Mouse (Mus musculus): ENCODE measurements at regions not wholly inside any gene's neighbourhood (a gene's known extent, or its start where the extent isn't known, plus 50 kb on each side); places are given as distances from the start of the nearest gene placed in this dataset.

GRCm38 (mm10) chr1:71953292-71953691 is 258.8 kb downstream of the Mreg start:
- no peak for DNase-seq (ENCODE audit: low read depth in 1 of 2, low spot score in 2 of 2)

- DNase-seq (ENCODE audit: low read depth in 1 of 2, low spot score in 2 of 2), result no peak
These were observed 262.6 kb downstream of the Mreg start for GRCm38 (mm10) chr1:71949549-71949948.

- no peak for DNase-seq (ENCODE audit: low read depth in 1 of 2, low spot score in 2 of 2)
These were observed 263.4 kb downstream of the Mreg start for GRCm38 (mm10) chr1:71948686-71949085.

- DNase-seq (ENCODE audit: low read depth in 1 of 2, low spot score in 2 of 2), result no peak
These were observed 264.6 kb downstream of the Mreg start for GRCm38 (mm10) chr1:71947506-71947905.

GRCm38 (mm10) chr1:71946911-71947310 is 265.2 kb downstream of the Mreg start:
- no peak for DNase-seq (ENCODE audit: low read depth in 1 of 2, low spot score in 2 of 2)

- no peak for DNase-seq (ENCODE audit: low read depth in 1 of 2, low spot score in 2 of 2)
These were observed 267.0 kb downstream of the Mreg start for GRCm38 (mm10) chr1:71945070-71945469.

- DNase-seq (ENCODE audit: low read depth in 1 of 2, low spot score in 2 of 2), result no peak
These were observed 267.6 kb downstream of the Mreg start for GRCm38 (mm10) chr1:71944531-71944930.

- no peak for DNase-seq (ENCODE audit: low read depth in 1 of 2, low spot score in 2 of 2)
These were observed 270.0 kb downstream of the Mreg start for GRCm38 (mm10) chr1:71942145-71942544.

- no peak for DNase-seq (ENCODE audit: low read depth in 1 of 2, low spot score in 2 of 2)
These were observed 270.4 kb downstream of the Mreg start for GRCm38 (mm10) chr1:71941688-71942087.

- DNase-seq (ENCODE audit: low read depth in 1 of 2, low spot score in 2 of 2), result no peak
These were observed 271.2 kb downstream of the Mreg start for GRCm38 (mm10) chr1:71940900-71941299.

GRCm38 (mm10) chr1:71938323-71939007 is 273.6 kb downstream of the Mreg start:
- peak; percentile 31 to 58 for DNase-seq (ENCODE audit: low read depth in 1 of 2, low spot score in 2 of 2)

GRCm38 (mm10) chr1:71937922-71938321 is 274.2 kb downstream of the Mreg start:
- DNase-seq (ENCODE audit: low read depth in 1 of 2, low spot score in 2 of 2), result no peak

GRCm38 (mm10) chr1:71937168-71937567 is 274.9 kb downstream of the Mreg start:
- no peak for DNase-seq (ENCODE audit: low read depth in 1 of 2, low spot score in 2 of 2)

- no peak for DNase-seq (ENCODE audit: low read depth in 1 of 2, low spot score in 2 of 2)
These were observed 275.5 kb downstream of the Mreg start for GRCm38 (mm10) chr1:71936501-71937129.

- no peak for DNase-seq (ENCODE audit: low read depth in 1 of 2, low spot score in 2 of 2)
These were observed 272.5 kb upstream of the Fn1 start for GRCm38 (mm10) chr1:71925501-71925900.

GRCm38 (mm10) chr1:71924884-71925283 is 271.9 kb upstream of the Fn1 start:
- no peak for DNase-seq (ENCODE audit: low read depth in 1 of 2, low spot score in 2 of 2)

- DNase-seq (ENCODE audit: low read depth in 1 of 2, low spot score in 2 of 2), result no peak
These were observed 270.7 kb upstream of the Fn1 start for GRCm38 (mm10) chr1:71923731-71924130.

- DNase-seq (ENCODE audit: low read depth in 1 of 2, low spot score in 2 of 2), result no peak
These were observed 268.5 kb upstream of the Fn1 start for GRCm38 (mm10) chr1:71921456-71921855.

GRCm38 (mm10) chr1:71919891-71920290 is 266.9 kb upstream of the Fn1 start:
- DNase-seq (ENCODE audit: low read depth in 1 of 2, low spot score in 2 of 2), result no peak

- no peak for DNase-seq (ENCODE audit: low read depth in 1 of 2, low spot score in 2 of 2)
These were observed 264.0 kb upstream of the Fn1 start for GRCm38 (mm10) chr1:71917021-71917420.

- no peak for DNase-seq (ENCODE audit: low read depth in 1 of 2, low spot score in 2 of 2)
These were observed 261.4 kb upstream of the Fn1 start for GRCm38 (mm10) chr1:71914439-71914838.

GRCm38 (mm10) chr1:71913221-71913620 is 260.2 kb upstream of the Fn1 start:
- DNase-seq (ENCODE audit: low read depth in 1 of 2, low spot score in 2 of 2), result no peak

GRCm38 (mm10) chr1:71912441-71912840 is 259.4 kb upstream of the Fn1 start:
- DNase-seq (ENCODE audit: low read depth in 1 of 2, low spot score in 2 of 2), result no peak
